Mouse (Mus musculus): ENCODE measurements at regions not wholly inside any gene's neighbourhood (a gene's known extent, or its start where the extent isn't known, plus 50 kb on each side); places are given as distances from the start of the nearest gene placed in this dataset.
A peak's percentile ranks its signal among the peaks of the same experiment; 100 is the strongest.

DNA sequence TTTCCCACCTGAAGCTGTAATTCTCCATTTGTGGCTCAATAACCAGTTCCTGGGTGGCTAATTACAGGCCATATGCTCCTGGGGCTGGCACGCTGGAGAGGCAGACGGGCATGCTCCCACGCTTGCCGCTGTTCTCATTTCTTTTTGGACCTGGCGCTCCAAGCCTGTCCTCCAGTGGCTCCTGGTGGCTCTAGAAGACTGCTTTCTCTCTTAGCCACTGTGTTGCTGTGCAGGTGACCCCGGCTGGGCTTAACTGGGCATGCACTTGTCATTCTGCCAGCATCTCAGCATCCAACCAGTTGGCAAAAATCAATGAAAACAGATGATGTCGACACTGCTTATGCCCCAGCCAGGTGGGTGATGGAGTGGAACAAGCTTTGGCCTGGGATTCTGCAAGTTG, 1944.6 kb upstream of the Lrrc6 start:
- DNase-seq (ENCODE audit: low read depth, low spot score), result no peak

DNA sequence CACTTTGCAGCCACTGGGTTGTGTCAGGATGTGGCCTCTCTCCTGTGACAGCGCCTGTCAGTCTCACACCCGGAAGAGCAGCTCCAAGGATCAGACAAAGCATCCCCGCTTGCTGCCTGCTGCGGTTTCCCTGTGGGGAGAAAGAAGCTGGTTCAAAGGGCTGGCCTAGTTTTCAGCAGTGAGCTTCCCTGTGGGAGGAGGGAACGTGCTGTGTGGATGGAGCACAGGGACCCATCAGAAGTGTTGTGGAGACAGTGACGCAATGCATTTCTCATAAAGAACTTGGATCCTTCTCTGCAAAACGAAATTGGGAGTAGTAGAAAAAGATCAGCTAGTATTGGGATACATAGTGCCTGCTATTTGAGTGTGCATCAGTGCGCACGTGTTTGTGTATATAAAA, 1939.9 kb upstream of the Lrrc6 start:
- no peak for DNase-seq (ENCODE audit: low read depth, low spot score)

DNA sequence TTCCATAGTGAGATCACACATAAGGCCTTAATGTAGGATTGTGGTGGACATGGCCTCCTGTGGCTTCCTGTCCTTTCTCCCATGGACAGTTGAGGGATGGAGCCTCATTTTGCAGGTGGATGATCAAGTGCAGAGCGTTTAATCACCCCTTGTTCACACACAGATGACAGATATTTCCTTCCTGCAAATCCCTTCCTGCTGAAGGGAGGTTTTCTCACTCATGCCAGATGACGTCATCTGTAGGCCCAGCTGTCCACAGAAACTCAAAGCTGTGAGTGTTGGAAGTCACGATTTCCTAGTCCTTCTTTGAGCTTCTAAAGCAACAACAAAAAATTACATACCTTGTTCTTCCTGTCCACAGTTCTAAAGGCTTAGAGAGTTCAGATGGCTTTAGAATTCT, 1935.3 kb upstream of the Lrrc6 start:
- no peak for DNase-seq (ENCODE audit: low read depth, low spot score)

DNA sequence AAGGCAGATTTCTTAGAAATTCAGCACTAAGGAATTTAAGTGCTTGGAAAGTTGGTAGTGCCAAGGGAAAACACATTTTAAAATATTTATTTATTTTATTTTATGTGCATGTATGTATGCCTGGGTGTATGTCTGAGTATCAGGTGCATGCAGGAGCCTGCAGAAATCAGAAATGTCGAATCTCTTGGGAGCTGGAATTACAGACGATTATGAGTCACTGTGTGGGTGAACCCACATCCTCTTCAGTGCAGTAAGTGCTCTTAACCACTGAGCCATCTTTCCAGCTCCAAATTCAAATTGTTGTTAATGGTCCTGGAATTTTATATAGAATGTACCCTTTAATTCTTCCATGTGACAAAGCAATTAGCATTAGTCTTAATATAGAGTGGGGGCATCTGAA, 1930.5 kb upstream of the Lrrc6 start:
- DNase-seq (ENCODE audit: low read depth, low spot score), result no peak

DNA sequence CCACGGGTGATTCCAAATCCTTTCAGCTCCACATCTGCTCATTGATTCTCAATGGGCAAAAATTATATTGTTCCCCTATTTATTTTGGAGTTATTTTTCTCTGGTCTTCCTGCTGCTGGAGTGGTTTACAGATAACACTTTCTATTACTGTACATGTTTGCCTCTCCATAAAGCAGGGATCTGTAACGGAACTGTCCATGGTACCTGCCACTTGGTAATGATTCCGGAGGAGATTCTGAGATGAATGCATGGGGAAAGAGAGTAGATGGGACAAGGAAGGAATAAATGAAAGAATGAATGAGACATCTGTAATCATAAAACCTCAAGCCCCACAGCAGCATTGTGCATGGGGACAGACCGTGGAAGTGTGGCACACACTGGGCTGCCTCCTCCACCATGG, 1929.8 kb upstream of the Lrrc6 start:
- DNase-seq (ENCODE audit: low read depth, low spot score), result no peak

DNA sequence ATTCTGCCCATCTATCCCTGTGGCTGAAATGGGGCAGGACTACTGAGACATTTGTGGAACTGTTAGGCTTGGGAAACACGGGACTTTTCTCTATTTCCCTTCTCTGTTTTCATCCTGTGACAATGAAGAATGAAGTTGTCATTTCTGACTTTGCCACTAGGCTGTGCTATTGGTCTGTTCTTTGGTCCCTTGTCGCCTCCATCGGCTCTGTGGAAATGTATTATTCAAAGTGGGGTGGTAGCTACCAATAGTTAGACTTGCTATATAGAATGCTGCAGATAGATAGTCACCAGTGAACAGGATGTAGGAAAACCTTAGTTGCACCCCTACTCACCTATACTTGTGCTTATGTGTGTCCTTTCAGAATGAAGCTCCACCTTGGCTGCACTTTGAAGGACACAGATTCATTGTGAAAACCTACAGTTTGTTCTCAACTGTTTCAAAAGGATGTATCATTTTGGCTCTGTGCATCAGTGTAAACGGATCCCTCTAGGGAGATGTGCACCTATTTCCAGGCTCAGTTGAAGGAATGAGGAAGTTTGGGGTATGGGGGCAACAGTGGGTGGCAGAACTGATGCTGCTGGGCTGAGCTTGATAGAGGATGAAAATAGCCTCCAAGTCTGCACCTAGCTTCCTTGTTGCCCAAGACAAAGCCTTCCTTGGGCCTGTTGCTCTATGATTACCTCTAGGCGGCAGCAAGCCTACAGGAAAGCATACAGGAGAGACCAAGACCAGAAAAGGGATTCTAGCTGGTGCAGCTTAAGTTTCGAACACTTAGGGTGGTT, 1927.9 kb upstream of the Lrrc6 start:
- peak; percentile 41 for DNase-seq (ENCODE audit: low read depth, low spot score)

DNA sequence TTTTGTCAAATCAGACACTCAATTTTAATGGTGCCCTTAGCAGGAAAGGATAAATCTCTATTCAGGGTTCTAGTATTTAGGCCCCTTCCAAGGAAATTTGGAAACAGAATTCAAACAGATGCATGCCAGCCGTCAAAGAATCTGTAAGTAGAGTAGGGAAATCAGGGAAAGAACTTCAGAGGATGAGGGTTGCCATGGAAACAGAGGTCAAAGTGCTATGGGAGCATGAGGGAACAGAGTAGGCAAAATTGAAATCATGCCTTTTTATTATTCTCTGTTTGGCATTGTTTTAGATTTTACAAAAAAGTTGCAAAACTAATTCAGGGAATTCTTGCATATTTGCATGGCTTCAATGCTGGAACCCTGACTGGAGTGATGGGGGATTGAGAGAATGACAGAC, 1916.4 kb upstream of the Lrrc6 start:
- no peak for DNase-seq (ENCODE audit: low read depth, low spot score)

DNA sequence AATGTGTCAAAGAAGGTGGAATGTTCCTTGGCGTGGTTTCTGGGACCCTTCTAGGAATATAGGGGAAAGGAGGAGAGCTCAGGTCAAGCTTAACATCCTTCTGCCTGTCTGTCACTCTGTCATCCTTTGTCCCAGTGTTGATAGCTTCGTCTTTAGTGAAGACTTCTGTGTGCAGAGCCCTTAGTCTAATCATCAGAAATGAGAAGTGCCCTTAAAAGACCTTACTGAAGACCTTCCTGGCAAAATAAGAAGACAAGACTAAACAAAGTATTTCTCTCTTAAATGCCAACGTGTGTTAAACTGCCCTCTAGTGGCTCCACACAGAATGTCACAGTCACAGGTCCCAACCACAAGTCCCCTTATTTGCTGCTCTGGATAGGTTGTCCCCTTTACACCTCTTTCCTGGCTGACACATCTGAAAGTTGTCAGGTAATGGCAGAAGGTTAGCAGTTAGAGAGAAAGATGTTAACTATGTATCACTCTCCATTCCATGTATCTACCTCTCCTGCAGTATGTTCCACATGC, 1914.8 kb upstream of the Lrrc6 start:
- peak; percentile 19 for DNase-seq (ENCODE audit: low read depth, low spot score)

DNA sequence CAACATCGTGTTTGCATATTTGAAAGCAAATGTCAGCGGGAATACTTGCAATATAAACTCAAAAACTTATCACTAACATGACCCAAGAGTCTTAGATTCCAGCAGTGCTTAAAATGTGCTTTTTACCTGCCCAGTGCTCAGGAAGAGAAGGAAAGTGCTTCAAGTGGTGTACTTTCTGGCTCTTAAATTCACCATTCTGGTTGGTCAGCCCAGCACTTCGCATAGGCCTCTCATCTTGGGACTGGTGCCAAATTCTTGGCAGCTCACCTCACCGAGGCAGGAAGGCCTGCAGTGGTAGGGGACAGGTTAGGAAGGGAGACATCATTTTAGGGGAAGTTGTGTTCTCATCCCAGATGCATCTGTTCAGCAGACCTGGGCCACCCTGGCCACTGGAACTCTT, 1913.3 kb upstream of the Lrrc6 start:
- DNase-seq (ENCODE audit: low read depth, low spot score), result no peak

DNA sequence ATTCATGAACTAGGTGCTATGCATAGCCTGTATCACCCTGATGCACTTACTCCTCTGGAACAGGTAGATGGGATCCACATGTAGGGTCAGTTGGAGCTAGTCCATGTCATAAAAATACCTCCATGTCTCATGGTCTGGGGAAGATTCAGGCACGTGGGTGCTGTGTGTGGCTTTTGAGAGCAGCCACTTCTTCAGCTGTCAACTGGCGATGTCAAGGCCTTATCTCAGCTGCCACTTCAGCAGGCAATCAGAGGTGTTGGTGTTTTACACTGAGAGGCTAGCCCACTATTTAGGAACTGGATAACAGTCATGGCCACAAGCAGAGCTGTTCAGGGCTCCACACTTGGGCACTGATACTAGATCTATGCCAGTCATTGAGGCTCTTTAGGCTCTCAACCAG, 1912.0 kb upstream of the Lrrc6 start:
- DNase-seq (ENCODE audit: low read depth, low spot score), result no peak

DNA sequence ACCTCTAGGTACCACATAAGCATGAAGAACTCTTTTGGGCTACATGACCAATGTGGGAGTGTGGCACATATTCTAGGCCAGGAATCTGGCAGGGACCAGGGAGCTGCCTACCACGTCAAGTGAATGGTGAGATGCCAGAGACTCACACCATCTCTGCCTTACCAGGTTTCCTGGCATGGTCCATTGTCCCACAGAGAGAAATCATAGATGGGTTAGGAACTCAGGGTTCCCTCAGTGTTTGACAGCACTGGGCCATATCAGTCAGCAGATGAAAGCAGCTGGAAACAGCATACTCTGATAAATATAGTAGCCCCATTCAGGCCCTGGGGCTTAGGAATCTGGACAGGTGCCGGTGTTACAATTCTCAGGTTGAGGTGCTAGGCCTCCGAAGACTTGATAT, 1911.4 kb upstream of the Lrrc6 start:
- no peak for DNase-seq (ENCODE audit: low read depth, low spot score)

DNA sequence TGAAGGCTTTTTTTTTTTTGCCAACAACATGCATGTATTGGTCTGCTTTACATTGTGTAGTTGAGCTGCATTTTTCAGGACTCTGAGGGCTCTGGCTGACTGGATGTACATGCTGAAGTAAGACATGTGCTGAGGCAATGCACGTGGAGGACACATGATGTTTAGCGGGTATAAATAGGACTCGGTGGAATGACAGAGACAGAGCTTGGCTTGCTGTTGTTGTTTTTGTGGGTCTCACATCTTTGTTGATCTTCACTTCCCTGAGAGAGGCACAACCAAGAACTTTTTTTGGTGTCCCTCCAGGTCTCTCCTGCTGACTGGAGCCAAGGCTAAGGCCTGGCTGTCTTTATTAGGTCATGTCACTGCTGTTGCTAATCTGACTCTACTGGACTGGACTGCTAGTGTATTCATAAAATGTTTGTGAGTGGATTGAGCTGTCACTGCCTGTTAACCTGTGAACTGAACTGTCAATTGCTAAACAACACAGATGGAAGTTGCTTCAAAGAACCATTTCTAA, 1902.9 kb upstream of the Lrrc6 start:
- DNase-seq (ENCODE audit: low read depth, low spot score), result no peak

DNA sequence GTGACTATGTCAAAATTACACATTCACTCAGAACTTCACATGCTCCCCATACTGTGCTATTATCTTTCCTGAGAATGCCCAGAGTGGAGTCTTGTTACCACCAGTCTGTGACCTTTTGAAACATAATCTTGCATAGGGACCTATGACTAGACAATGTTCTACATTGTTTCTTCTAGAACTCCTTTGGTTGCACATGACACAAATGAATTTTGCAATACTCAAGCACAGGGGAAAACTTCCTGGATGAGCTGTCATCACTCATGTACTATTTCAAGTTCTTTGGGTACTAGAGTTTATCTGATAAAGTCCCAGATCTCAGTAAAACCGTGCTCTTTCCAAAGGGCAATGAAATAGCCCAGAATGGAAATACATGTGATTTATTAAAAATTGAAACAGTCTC, 1901.0 kb upstream of the Lrrc6 start:
- no peak for DNase-seq (ENCODE audit: low read depth, low spot score)

DNA sequence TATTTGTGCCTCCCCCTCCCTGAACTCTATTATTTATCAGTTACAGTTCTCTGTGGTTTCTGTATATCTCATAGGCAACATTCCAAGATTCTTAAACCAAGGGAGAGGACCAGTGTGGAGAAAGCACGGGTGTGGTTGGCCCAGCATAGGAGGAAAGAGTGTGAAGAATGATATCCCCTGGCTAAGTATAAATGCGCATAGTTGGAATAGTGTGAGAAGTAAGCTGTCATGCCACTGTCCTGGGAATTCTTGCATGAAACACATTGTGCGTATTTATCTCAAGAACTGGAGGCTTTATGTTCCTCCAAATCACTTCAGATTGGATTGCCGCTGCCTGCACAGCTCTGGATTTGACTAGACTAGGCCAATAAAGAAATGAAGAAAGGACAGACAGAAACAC, 1900.3 kb upstream of the Lrrc6 start:
- no peak for DNase-seq (ENCODE audit: low read depth, low spot score)

DNA sequence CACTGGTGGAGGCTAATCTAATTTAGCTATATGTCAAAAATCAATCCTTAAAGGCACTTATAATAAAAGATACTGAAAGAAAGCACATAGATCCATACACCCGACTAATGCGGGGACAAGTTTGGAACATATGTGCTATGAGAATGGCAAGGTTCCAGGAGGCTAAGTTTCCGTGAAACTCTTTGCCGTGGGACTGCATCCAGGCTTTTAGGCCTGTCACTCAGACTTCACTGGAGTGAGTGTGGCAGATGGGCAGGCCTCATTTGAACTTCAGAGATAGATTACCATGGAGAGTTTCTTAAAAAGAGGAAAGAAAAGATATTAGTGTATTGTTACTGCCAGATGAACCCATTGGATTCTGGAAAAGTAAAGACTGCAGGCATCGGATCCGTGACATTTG, 1895.9 kb upstream of the Lrrc6 start:
- no peak for DNase-seq (ENCODE audit: low read depth, low spot score)

DNA sequence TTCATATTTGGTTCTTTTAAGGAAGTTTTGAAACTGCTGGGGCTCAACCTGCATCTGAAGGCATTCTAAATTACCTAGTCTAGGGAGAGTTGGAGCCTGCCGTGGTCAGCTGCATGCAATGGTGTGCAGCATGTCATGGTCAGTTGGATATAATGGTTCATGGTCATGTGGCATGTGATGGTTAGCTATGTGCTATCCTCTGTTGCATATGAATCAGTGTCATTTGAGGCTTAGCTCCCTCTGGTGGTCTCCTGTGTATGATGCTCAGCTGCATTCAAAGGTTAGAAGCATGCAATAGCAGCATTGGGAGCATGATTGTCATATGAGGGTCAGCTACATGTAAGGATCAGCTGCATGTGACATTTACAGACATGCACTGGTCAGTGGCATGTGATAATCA, 1894.0 kb upstream of the Lrrc6 start:
- DNase-seq (ENCODE audit: low read depth, low spot score), result no peak

DNA sequence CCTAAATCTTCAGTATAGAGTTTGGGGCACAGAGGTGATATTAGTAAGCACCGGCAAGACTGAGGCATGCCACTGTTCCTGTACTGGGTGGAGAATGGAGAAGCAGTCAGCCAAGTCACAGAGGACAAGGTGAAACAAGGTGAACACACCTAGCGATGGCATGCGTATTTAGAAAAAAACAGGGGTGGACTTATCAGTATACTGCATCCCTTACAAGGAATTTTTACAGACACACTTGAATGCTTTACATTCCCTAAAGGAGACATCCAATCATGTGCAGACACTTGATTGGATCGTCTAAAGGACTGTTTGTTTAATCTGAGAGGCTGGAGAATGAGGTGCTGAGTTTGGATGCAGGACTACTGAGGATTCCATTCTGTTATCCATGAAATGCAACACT, 1893.4 kb upstream of the Lrrc6 start:
- DNase-seq (ENCODE audit: low read depth, low spot score), result no peak

DNA sequence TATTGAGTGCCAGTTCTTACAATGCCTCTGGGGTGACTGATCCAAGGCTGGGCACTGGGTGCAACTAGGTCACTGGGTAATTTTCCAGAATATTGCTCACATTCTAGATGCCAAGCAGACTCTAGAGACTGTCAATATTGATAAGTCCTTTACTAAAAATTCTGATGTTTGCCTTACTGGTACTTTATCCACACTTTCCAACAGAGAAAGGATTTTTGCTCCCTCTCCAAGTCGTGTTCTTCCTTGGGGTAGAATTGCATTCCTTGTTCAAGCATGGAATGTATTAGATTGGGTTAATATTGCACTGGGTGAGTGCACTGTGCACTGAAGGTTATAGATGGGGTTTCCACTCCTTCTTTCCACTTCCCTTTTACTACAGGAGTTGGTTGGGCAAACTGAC, 1891.0 kb upstream of the Lrrc6 start:
- DNase-seq (ENCODE audit: low read depth, low spot score), result no peak

DNA sequence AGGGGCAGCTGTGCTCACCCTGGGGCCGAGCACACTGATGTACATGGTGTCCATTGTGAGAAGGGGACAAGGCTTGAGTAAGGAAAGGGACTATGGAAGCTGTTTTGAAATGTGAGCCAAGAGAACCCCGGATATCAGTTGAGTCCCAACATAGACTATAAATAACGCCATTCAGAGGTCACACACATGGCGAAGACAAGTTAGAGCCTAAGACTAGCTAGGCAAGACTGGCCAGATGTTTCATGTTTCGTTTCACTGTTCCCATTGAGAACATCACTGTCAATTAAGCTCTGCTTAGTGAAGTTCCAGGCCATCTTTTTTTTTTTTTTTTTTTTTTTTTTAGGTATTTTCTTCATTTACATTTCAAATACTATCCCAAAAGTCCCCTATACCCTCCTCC, 1889.1 kb upstream of the Lrrc6 start:
- no peak for DNase-seq (ENCODE audit: low read depth, low spot score)

DNA sequence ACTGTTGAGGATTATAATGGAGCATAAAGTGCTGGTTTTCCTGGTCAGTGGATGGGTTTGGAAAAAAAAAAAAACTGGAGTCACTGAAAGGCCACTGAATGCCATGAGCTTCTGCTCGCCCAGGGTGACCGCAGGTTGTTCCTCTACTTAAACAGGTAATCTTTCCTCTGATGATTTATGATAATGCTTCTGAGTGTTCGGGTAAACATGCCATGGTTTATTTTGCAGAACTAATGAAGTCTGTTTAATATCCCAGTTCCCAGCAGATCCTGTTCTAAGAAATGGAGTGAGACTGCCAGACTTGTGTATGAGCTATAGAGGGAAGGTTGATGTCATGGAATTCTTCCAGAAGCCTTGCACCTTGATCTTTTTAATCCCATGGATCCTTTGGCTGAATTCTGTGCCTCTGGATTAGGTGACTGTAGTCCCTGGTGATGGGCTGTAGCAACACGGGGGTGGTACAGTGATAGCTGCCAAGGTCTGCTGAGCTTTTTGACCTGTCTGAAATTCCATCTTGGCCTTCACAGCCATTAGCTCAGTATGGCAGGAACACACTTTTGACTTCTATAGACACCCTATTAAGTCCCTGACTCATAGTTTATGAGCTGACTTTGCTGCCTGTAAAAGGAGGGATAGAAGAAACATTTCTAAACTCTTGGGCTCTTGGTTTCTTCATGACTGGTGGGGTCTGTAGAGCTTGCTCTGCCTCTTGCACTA, 1886.8 kb upstream of the Lrrc6 start:
- DNase-seq (ENCODE audit: low read depth, low spot score), result no peak

DNA sequence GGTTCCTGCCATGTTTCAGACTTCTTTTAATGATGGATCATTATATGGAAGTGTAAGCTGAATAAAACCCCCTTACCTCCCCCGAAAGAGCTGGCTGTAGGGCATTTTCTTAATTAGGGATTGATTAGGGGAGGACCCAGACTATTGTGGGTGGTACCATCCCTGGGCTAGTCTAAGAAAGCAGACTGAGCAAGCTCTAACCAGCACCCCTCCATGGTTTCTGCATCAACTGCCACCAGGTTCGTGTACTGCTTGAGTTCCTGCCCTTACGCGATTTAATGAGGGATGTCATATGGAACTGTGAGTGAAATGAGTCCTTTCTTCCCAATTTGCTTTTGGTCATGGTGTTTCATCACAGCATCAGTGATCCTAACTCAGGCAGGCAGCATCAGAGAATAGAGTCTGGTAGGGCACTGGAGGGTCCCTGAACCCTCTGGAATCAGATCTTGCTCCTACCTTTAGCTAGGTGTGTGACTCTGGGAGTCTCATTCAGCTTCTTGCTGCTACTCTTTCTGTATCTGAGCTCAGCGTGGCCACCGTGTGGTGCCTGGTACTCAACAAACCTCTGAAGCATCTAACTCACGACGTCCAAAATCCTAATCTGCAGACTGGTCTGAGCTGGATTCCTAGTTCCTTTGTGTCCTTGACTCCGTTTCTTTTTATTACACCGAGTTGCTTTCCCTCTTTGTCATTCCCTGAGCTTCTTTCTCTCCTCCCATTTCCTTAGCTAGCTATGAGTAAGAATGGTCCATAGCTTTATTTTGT, 1884.0 kb upstream of the Lrrc6 start:
- no peak for DNase-seq (ENCODE audit: low read depth, low spot score)

DNA sequence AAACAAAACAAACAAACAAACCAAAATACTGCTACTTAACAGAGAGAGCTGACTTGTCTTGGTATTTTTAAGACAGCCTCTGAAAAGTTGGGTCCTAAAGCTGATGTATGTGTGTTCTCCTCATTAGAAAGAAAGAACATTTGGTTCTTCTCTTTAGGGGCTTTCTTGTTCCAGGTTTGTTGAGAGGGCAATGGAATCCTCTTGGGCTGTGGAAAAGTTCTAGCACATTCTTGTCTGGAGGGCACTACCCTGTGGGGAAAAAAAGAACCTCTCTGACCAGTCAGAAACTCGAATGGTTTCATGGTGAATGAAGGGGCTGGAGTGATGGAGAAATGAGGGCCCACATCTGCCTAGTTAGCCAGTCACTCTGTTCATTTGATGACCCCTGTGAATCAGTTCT, 1874.5 kb upstream of the Lrrc6 start:
- DNase-seq (ENCODE audit: low read depth, low spot score), result no peak
